Mouse (Mus musculus) brain, embryonic 14.5 days (tissue): Measurements from ENCODE around the gene Myo6.

Source experiments
- CTCF ChIP-seq: fragments of 200-500 bp; IDR thresholded peaks from 2 replicates; pipeline ENCODE4 v1.5.1; 2012; ENCODE audit warnings: inconsistent platforms, mild to moderate bottlenecking, moderate library complexity, borderline replicate concordance; ENCODE audit not compliant: insufficient read depth, insufficient read length; ENCODE audit errors: extremely low read depth
- POLR2A ChIP-seq: fragments of 200-500 bp; IDR thresholded peaks from 2 replicates; pipeline ENCODE4 v1.6.1; 2012; ENCODE audit warnings: mild to moderate bottlenecking, inconsistent platforms, borderline replicate concordance; ENCODE audit not compliant: poor library complexity, insufficient read depth, insufficient read length, severe bottlenecking; ENCODE audit errors: extremely low read depth

DNA sequence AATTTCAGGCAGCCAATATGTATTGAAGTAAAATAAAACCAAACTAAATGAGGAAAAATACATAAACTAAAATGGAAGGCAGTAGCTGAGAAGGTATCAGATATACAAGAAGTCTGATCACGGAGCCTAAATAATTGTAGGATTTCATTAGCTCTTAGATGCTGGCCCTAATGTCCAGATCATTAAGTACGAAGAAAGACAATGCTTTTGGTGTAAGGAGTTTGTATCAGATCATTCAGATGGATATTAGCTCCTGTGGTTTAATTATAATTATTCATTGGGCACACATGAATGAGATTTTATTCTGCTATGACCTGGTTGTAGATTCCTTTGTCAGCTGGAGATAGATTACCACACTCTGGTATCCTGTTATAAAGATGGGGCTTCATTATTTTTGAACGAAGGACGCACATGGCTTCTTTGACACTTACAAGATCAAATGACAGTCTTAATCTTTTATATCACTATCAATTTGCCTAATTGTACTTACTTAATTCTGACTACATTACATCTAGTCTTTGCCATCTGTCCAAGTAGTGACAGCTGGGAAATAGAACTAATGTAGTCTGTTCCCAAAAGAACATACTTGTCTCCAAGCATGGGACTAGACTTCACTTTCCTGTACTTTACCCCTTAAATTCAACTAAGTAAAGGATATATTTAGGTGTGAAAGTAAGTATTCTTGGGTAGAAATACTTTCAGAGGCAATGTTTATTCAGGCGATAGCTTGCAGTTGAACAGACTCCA, 61.9 kb downstream of the Myo6 start:
- TF ChIP-seq CTCF (no peak), POLR2A (no peak)
